Mouse (Mus musculus) forebrain, postnatal 0 days (tissue): ENCODE results near the gene Ccdc85c. TPM values are rescaled to one million over a fixed set of nuclear protein-coding genes. Genes with fewer than 3 reads are reported as not detected.

ENCODE experiments used
- ATAC-seq: fragments of 200-750 bp; cut with Nextera tagmentation; 2 replicates; pipeline ENCODE4 v1.8.0; 2017; ENCODE audit warnings: mild to moderate bottlenecking, moderate library complexity
- DNase-seq: peaks from one replicate; pipeline ENCODE4 v3.0.0-alpha.2; 2015
- H3K27ac ChIP-seq: fragments of 300-500 bp; sonication (generic); 2 replicates; pipeline ENCODE4 v1.5.1; 2014; ENCODE audit warnings: low read depth, mild to moderate bottlenecking, antibody characterized with exemption, low read length, moderate library complexity, mixed read lengths
- H3K27me3 ChIP-seq: fragments of 300-500 bp; sonication (generic); 2 replicates; pipeline ENCODE4 v1.6.1; 2014; ENCODE audit warnings: mild to moderate bottlenecking, low read length, mixed read lengths; ENCODE audit not compliant: insufficient read depth
- H3K36me3 ChIP-seq: fragments of 300-500 bp; sonication (generic); 2 replicates; pipeline ENCODE4 v1.6.1; 2014; ENCODE audit warnings: mild to moderate bottlenecking, moderate library complexity; ENCODE audit not compliant: insufficient read depth
- H3K4me1 ChIP-seq: fragments of 300-500 bp; sonication (generic); 2 replicates; pipeline ENCODE4 v1.6.1; 2014; ENCODE audit warnings: antibody characterized with exemption; ENCODE audit not compliant: insufficient read depth
- H3K4me2 ChIP-seq: fragments of 300-500 bp; sonication (generic); 2 replicates; pipeline ENCODE4 v1.6.1; 2014; ENCODE audit warnings: low read depth, mild to moderate bottlenecking, moderate library complexity
- H3K4me3 ChIP-seq: fragments of 300-500 bp; sonication (generic); 2 replicates; pipeline ENCODE4 v1.5.1; 2014; ENCODE audit warnings: low read depth, low read length, mixed read lengths
- H3K9ac ChIP-seq: fragments of 300-500 bp; sonication (generic); 2 replicates; pipeline ENCODE4 v1.6.1; 2014; ENCODE audit warnings: mild to moderate bottlenecking
- H3K9me3 ChIP-seq: fragments of 300-500 bp; sonication (generic); 2 replicates; pipeline ENCODE4 v1.6.1; 2016; ENCODE audit warnings: low read length
- CTCF ChIP-seq: sonication (generic); IDR thresholded peaks from 2 replicates; pipeline ENCODE4 v1.5.1; 2016; ENCODE audit warnings: antibody characterized with exemption, control low read depth, low read depth
- WGBS: fragments of 180-500 bp; shearing (Covaris S2); extraction: QIAGEN DNeasy Blood & Tissue Kit; methylation state at CpG from one replicate; pipeline ENCODE4 v1.1.7; 2014; 5-methylcytosine and 5-hydroxymethylcytosine counted together
- polyA plus RNA-seq: library from polyadenylated mRNA; unstranded; fragments of >200 nt; fragmentation: Nextera tagmentation; extraction: Ambion mirVana; gene quantifications from 2 replicates; pipeline ENCODE4 v1.2.1, GENCODE M21; 2015
- total RNA-seq: library from RNA; depleted of rRNA; stranded (reverse); fragments of >200 nt; gene quantifications from 2 replicates; pipeline ENCODE4 v1.2.3, GENCODE M21; 2014

Gene Ccdc85c
- total and polyA plus RNA-seq, 2 experiments from 2014 or later = 15.5 to 66.1 TPM

DNA sequence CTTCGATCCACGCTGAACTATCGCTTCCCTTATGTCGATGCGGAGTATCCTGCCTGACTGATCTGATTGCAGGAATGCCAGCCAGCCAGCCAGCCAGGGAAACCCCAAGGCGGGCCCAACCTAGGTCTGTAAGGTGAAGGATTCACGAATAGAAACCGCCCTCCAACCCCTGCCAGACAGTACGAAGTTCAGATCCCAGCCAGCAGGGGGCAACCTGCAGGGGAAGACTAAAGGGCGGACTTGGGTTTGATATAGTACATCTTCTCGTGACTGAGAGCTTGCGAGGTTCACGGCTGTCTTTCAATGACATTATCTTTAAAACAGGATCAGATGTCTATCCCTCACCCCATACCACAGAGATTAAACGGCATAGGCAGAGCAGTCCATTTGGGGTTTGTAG, 32.3 kb upstream of the Ccdc85c start:
- Histone ChIP-seq H3K9ac (no peak overlapping the region), H3K4me2 (no peak overlapping the region), H3K36me3 (no peaks in the 10 kb centered on the region), H3K27ac (no peak overlapping the region), H3K4me3 (no peak overlapping the region), H3K9me3 (no peaks in the 10 kb centered on the region), H3K4me1 (0 out of 2 replicates have a peak, but pooled peaks cover 6% of the 10 kb centered on the region), H3K27me3 (no peaks in the 10 kb centered on the region)
- ATAC-seq (no peak), DNase-seq (peak; percentile 45)
- 36% methylated on average over 14 of the region's 14 CpGs for WGBS
- TF ChIP-seq CTCF = peak; percentile 69

DNA sequence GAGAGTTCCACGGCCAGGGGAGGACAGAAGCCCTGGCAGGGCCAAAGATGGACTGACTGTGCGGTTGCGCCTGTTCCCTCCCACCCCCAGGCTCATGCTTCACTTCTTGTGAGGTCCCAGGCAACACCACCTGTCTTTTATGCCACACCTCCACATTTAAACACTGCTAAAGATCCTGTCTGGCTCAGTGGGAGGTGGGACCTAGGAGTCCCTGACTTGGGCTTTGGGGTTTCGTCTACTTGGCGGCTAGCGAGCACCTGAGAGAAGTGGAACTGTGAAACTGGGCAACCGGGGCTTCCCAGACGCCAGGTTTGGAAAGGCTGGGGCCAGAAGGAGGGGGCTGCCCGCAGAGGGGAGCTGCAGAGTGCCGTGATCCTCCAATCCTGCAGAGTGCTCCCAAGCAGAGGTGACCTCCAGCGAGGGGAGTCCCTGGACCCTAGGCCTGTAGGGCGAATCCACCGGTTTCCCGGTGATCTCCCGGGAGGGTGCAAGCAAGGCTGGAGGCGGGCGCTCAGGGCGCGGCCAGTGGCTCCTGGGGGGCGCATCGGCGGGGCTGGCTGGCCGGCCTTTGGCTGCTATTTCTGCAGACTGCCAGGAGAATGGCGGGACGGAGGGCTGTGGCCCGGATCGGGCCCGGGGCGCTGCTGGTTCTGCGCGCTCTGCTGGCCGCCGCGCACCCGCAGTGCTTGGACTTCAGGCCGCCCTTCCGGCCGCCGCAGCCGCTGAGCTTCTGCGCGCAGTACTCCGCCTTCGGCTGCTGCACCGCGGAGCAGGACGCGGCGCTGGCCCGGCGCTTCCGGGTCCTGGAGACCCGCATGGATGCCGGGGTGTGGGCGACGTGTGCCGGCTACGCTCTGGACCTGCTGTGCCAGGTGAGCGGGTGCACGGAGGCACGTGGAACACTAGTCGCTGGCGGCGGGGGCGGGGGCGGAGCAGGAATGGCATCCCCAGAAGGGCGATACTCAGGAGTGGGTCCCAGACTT, 30.9 kb upstream of the Ccdc85c start, which contains the start of gene Hhipl1:
Hhipl1 (plus strand) TSS at position 459 of the 983 bp plus-strand sequence.
- ATAC-seq = peak; percentile 67
- 5% methylated on average over 60 of the region's 67 CpGs for WGBS
- DNase-seq = peak; percentile 55

DNA sequence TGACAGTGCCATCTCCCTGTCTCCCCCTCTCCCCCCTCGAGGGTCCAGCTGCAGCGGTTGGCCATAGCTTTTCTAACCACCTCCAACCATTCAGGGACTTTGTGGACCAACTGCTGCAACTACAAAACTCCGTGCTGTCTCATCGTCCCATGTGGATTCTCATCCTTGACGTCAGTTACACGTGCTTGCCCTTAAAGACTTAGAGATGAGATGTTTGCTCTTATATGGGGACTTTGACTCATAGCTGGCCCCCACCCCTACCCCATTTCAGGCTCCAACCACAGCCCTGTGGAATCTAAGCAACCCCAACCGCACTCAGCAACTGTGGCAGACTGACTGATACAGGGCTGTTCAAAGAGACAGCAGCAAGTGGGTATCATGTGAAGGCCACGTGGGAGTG, 29.9 kb upstream of the Ccdc85c start:
- no peaks in the 10 kb centered on the region for H3K27me3 ChIP-seq
- no peaks in the 10 kb centered on the region for H3K36me3 ChIP-seq
- ATAC-seq (no peak), DNase-seq (no peak)
- no peak overlapping the region for H3K9ac ChIP-seq
- no peak overlapping the region for H3K4me2 ChIP-seq
- H3K9me3 ChIP-seq = no peaks in the 10 kb centered on the region
- H3K27ac ChIP-seq = no peak overlapping the region
- no peak overlapping the region for H3K4me3 ChIP-seq
- 83% methylated on average over 8 of the region's 8 CpGs for WGBS
- H3K4me1 ChIP-seq = 0 out of 2 replicates have a peak, but pooled peaks cover 6% of the 10 kb centered on the region
- TF ChIP-seq CTCF = no peak

More for the DNA sequence above, 30.9 kb upstream of the Ccdc85c start, which contains the start of gene Hhipl1:
- H3K36me3 ChIP-seq = no peaks in the 10 kb centered on the region
- H3K4me3 ChIP-seq = peak within 1 kb of the TSS; percentile 58
- no peak within 1 kb of the TSS for H3K27ac ChIP-seq
- no peaks in the 10 kb centered on the region for H3K27me3 ChIP-seq
- H3K4me1 ChIP-seq = 0 out of 2 replicates have a peak, but pooled peaks cover 6% of the 10 kb centered on the region
- no peaks in the 10 kb centered on the region for H3K9me3 ChIP-seq
- TF ChIP-seq CTCF = no peak
- peak within 1 kb of the TSS; percentile 70 for H3K9ac ChIP-seq
- peak within 1 kb of the TSS; percentile 99 for H3K4me2 ChIP-seq

DNA sequence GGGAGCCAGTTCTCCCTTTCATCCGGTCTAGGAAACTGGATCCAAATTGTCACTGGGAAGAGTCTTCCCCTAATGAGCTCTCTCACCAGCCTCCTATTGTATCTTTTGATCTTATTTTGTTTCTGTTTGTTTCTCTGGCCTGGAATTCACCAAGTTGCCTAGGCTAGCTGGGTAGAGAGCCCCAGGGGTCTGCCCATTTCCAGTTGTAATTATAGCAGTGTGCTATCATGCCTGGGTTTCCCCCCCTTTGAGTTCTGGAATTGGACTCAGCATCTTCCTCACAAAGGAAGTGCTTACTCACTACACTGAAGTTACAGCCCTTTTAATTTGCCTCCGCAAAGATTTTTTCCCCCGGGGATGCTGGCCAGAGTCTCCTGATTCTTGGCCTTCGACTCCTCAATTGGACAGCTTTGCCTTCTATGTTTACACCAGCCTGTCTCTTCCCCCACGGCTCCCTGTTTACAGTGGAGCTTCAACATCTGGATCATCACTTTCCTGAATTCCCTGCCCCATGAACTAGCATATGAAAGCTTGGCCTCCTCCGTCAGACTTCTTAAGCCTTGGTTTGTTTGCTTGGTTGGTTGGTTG, 28.6 kb upstream of the Ccdc85c start:
- Histone ChIP-seq H3K9me3 (no peaks in the 10 kb centered on the region), H3K9ac (no peak overlapping the region), H3K27ac (no peak overlapping the region), H3K4me2 (no peak overlapping the region), H3K4me3 (no peak overlapping the region), H3K4me1 (0 out of 2 replicates have a peak, but pooled peaks cover 6% of the 10 kb centered on the region), H3K27me3 (no peaks in the 10 kb centered on the region), H3K36me3 (no peaks in the 10 kb centered on the region)
- 35% methylated on average over 6 of the region's 6 CpGs for WGBS
- DNase-seq (no peak), ATAC-seq (no peak)
- no peak for TF ChIP-seq CTCF

DNA sequence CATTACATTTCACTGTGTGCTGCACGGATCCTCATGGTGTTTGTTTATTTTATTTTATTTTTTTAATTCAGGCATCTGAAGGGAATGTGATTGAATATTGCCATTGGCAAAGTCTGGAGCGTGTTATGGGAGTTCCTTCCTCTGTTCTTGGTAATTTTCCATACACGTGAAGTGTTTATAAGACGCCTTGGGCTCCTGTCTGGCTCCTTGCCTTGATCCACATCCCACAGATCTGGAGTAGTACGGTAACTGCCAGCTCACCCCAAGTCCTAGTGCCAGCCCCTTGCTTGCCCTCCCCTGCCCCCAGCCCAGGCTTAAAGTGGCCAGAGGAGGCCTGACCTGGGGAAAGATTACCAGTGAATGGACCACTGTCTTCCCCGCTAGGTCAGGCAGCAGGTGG, 25.8 kb upstream of the Ccdc85c start:
- H3K4me3 ChIP-seq = no peak overlapping the region
- no peaks in the 10 kb centered on the region for H3K36me3 ChIP-seq
- DNase-seq (no peak), ATAC-seq (no peak)
- no peaks in the 10 kb centered on the region for H3K9me3 ChIP-seq
- no peak overlapping the region for H3K4me2 ChIP-seq
- WGBS = 57% methylated on average over 6 of the region's 6 CpGs
- 0 out of 2 replicates have a peak, but pooled peaks cover 4% of the 10 kb centered on the region for H3K4me1 ChIP-seq
- TF ChIP-seq CTCF = no peak
- no peaks in the 10 kb centered on the region for H3K27me3 ChIP-seq
- no peak overlapping the region for H3K9ac ChIP-seq
- no peak overlapping the region for H3K27ac ChIP-seq

DNA sequence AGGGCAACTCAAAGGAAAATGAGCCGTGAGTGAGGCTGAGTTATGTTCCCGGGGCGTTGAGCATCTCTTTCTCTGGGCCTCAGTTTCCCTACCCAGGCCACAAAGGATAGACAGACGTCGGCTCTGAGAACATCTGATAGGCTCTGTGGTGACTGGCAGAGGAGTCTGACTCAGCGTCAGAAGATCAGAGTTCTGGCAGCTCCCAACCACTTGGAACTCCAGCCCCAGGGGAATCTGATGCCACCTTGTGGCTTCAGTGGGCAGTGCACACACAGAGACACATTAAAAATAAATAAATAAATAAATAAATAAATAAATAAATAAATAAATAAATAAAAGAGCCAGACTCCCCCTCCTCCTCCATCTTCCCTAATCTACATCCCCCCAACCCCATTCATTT, 21.8 kb upstream of the Ccdc85c start:
- Histone ChIP-seq H3K27ac (no peak overlapping the region), H3K36me3 (no peaks in the 10 kb centered on the region), H3K27me3 (no peaks in the 10 kb centered on the region), H3K9ac (no peak overlapping the region), H3K9me3 (no peaks in the 10 kb centered on the region), H3K4me3 (no peak overlapping the region), H3K4me2 (no peak overlapping the region), H3K4me1 (no peaks in the 10 kb centered on the region)
- WGBS = 83% methylated on average over 6 of the region's 6 CpGs
- TF ChIP-seq CTCF = peak; percentile 16
- DNase-seq (no peak), ATAC-seq (no peak)

DNA sequence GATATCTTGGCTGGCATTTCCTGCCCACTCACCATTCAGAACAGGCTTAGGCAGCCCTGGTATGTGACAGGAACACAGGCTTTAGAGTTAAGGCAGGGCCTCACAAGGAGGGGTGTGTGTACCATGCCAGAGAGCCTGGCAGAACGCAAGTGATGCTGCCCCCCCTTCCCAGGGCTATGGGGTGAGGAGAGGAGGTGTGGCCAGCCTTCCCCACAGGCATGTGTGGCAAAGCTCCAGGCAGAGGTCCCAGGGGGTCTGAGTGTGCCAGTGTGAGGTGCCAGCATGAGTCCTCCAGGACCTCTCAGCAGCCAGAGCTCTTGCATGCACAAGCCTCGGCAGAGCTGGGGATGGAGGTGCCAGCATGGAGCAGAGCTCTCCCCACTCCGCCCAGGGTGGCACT, 19.4 kb upstream of the Ccdc85c start:
- H3K9ac ChIP-seq = no peak overlapping the region
- 66% methylated on average over 3 of the region's 3 CpGs for WGBS
- H3K27me3 ChIP-seq = no peaks in the 10 kb centered on the region
- no peak overlapping the region for H3K27ac ChIP-seq
- H3K4me2 ChIP-seq = no peak overlapping the region
- H3K9me3 ChIP-seq = no peaks in the 10 kb centered on the region
- no peak; the same call in 1 of the 2 replicates for ATAC-seq
- no peaks in the 10 kb centered on the region for H3K4me1 ChIP-seq
- TF ChIP-seq CTCF = no peak
- H3K4me3 ChIP-seq = no peak overlapping the region
- H3K36me3 ChIP-seq = no peaks in the 10 kb centered on the region
- no peak for DNase-seq
